Mouse (Mus musculus): ENCODE data around the gene Pcnx. TPM values are rescaled to one million over a fixed set of nuclear protein-coding genes. Genes with fewer than 3 reads are reported as not detected.

Gene Pcnx
- polyA plus RNA-seq, 1 experiment from 2014 or later: 16.7 TPM

DNA sequence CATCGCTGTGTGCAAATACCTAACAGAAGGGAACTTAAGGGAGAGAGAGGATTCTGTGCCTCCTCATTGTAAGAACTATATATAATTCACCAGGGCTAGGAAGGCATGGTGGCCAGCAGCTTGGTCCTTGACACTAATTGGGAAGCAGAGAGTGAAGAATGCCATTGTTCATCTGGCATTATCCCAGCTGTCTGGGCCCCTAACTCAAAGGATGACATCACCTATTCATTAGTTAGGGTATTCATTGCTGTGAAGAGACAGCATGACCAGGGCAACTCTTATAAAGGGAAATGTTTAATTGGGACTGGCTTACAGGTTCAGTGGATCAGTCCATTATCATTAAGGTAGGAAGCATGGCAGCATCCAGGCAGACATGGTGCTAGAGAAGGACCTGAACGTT, 31.5 kb upstream of the Pcnx start:
- Histone ChIP-seq H3K27me3 (replicated peaks; ENCODE audit: control insufficient read depth, insufficient read depth, low read length) (no peaks in the 10 kb centered on the region), H3K27ac (replicated peaks; ENCODE audit: low read depth, low read length) (no peak overlapping the region), H3K4me3 (ENCODE audit: low read depth, low read length) (no peak overlapping the region), H3K9me3 (ENCODE audit: control insufficient read depth, low read length) (no peaks in the 10 kb centered on the region), H3K4me1 (ENCODE audit: control insufficient read depth, insufficient read depth, low read length) (no peaks in the 10 kb centered on the region), H3K9ac (ENCODE audit: low read depth, low read length) (no peak overlapping the region), H3K4me2 (ENCODE audit: low read depth, low read length) (no peak overlapping the region), H3K36me3 (ENCODE audit: control insufficient read depth, insufficient read depth, low read length) (no peaks in the 10 kb centered on the region)
- WGBS: 91% methylated on average over 2 of the region's 2 CpGs
- no peak for ATAC-seq (ENCODE audit: low read depth)
- DNase-seq (ENCODE audit: low spot score): no peak

- no peaks in the 10 kb centered on the region for H3K36me3 ChIP-seq (ENCODE audit: control insufficient read depth, insufficient read depth, low read length)
- H3K9me3 ChIP-seq (ENCODE audit: control insufficient read depth, low read length): no peaks in the 10 kb centered on the region
- no peak overlapping the region for H3K4me2 ChIP-seq (ENCODE audit: low read depth, low read length)
- no peaks in the 10 kb centered on the region for H3K27me3 ChIP-seq (replicated peaks; ENCODE audit: control insufficient read depth, insufficient read depth, low read length)
- H3K4me1 ChIP-seq (ENCODE audit: control insufficient read depth, insufficient read depth, low read length): no peaks in the 10 kb centered on the region
- no peak overlapping the region for H3K4me3 ChIP-seq (ENCODE audit: low read depth, low read length)
- ATAC-seq (ENCODE audit: low read depth) (peak; percentile 89), DNase-seq (ENCODE audit: low spot score) (peak; percentile 87)
- no peak overlapping the region for H3K9ac ChIP-seq (ENCODE audit: low read depth, low read length)
- no peak overlapping the region; the same call in 1 of the 2 replicates for H3K27ac ChIP-seq (replicated peaks; ENCODE audit: low read depth, low read length)
- WGBS: 45% methylated on average over 5 of the region's 5 CpGs
These were observed 27.6 kb upstream of the Pcnx start for GRCm38 (mm10) chr12:81832039-81832738.

- no peak overlapping the region for H3K4me2 ChIP-seq (ENCODE audit: low read depth, low read length)
- 96% methylated on average over 2 of the region's 2 CpGs for WGBS
- H3K4me3 ChIP-seq (ENCODE audit: low read depth, low read length): no peak overlapping the region
- no peak overlapping the region for H3K9ac ChIP-seq (ENCODE audit: low read depth, low read length)
- ATAC-seq (ENCODE audit: low read depth) (no peak), DNase-seq (ENCODE audit: low spot score) (no peak)
- no peaks in the 10 kb centered on the region for H3K36me3 ChIP-seq (ENCODE audit: control insufficient read depth, insufficient read depth, low read length)
- no peak overlapping the region for H3K27ac ChIP-seq (replicated peaks; ENCODE audit: low read depth, low read length)
- H3K9me3 ChIP-seq (ENCODE audit: control insufficient read depth, low read length): no peaks in the 10 kb centered on the region
- H3K4me1 ChIP-seq (ENCODE audit: control insufficient read depth, insufficient read depth, low read length): no peaks in the 10 kb centered on the region
- H3K27me3 ChIP-seq (replicated peaks; ENCODE audit: control insufficient read depth, insufficient read depth, low read length): no peaks in the 10 kb centered on the region
These were observed 26.7 kb upstream of the Pcnx start for GRCm38 (mm10) chr12:81833094-81833493.

GRCm38 (mm10) chr12:81836162-81836561, 23.7 kb upstream of the Pcnx start:
- no peaks in the 10 kb centered on the region for H3K4me1 ChIP-seq (ENCODE audit: control insufficient read depth, insufficient read depth, low read length)
- H3K4me3 ChIP-seq (ENCODE audit: low read depth, low read length): no peak overlapping the region
- 73% methylated on average over 8 of the region's 8 CpGs for WGBS
- H3K27ac ChIP-seq (replicated peaks; ENCODE audit: low read depth, low read length): no peak overlapping the region
- ATAC-seq (ENCODE audit: low read depth) (no peak), DNase-seq (ENCODE audit: low spot score) (no peak)
- H3K4me2 ChIP-seq (ENCODE audit: low read depth, low read length): no peak overlapping the region
- H3K27me3 ChIP-seq (replicated peaks; ENCODE audit: control insufficient read depth, insufficient read depth, low read length): no peaks in the 10 kb centered on the region
- no peaks in the 10 kb centered on the region for H3K36me3 ChIP-seq (ENCODE audit: control insufficient read depth, insufficient read depth, low read length)
- no peak overlapping the region for H3K9ac ChIP-seq (ENCODE audit: low read depth, low read length)
- no peaks in the 10 kb centered on the region for H3K9me3 ChIP-seq (ENCODE audit: control insufficient read depth, low read length)

DNA sequence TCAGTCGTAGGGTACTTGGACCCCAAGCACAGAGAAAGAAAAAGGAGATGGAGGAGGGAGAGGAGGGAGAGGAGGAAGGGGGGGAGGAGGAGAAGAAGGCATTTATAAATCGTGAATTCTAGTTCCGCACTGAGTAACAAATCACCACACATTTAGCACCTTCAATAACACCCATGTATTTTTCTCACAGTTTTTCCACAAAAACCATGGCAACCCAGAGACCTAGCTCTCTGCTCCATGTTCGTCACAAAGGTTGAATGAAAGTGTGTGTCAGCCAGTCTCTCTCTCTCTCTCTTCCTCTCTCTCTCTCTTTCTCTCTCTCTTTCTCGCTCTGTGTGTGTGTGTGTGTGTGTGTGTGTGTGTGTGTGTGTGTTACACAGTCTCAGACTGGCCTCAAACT, 22.4 kb upstream of the Pcnx start:
- H3K4me1 ChIP-seq (ENCODE audit: control insufficient read depth, insufficient read depth, low read length): 0 out of 2 replicates have a peak, but pooled peaks cover under 1% of the 10 kb centered on the region
- H3K36me3 ChIP-seq (ENCODE audit: control insufficient read depth, insufficient read depth, low read length): no peaks in the 10 kb centered on the region
- WGBS: 69% methylated on average over 5 of the region's 5 CpGs
- ATAC-seq (ENCODE audit: low read depth): no peak
- no peak overlapping the region for H3K4me2 ChIP-seq (ENCODE audit: low read depth, low read length)
- H3K27ac ChIP-seq (replicated peaks; ENCODE audit: low read depth, low read length): no peak overlapping the region
- H3K9ac ChIP-seq (ENCODE audit: low read depth, low read length): no peak overlapping the region
- no peaks in the 10 kb centered on the region for H3K27me3 ChIP-seq (replicated peaks; ENCODE audit: control insufficient read depth, insufficient read depth, low read length)
- no peaks in the 10 kb centered on the region for H3K9me3 ChIP-seq (ENCODE audit: control insufficient read depth, low read length)
- no peak overlapping the region for H3K4me3 ChIP-seq (ENCODE audit: low read depth, low read length)
- DNase-seq (ENCODE audit: low spot score): no peak

- Histone ChIP-seq H3K36me3 (ENCODE audit: control insufficient read depth, insufficient read depth, low read length) (no peaks in the 10 kb centered on the region), H3K27me3 (replicated peaks; ENCODE audit: control insufficient read depth, insufficient read depth, low read length) (no peaks in the 10 kb centered on the region), H3K4me2 (ENCODE audit: low read depth, low read length) (no peak overlapping the region), H3K4me3 (ENCODE audit: low read depth, low read length) (no peak overlapping the region), H3K9me3 (ENCODE audit: control insufficient read depth, low read length) (no peaks in the 10 kb centered on the region), H3K9ac (ENCODE audit: low read depth, low read length) (no peak overlapping the region), H3K4me1 (ENCODE audit: control insufficient read depth, insufficient read depth, low read length) (peaks cover 12% of the 10 kb centered on the region; the same call in 1 of the 2 replicates), H3K27ac (replicated peaks; ENCODE audit: low read depth, low read length) (no peak overlapping the region)
- ATAC-seq (ENCODE audit: low read depth) (no peak), DNase-seq (ENCODE audit: low spot score) (no peak)
- WGBS: 76% methylated on average over 5 of the region's 5 CpGs
These were observed 20.2 kb upstream of the Pcnx start for GRCm38 (mm10) chr12:81839663-81840062.

DNA sequence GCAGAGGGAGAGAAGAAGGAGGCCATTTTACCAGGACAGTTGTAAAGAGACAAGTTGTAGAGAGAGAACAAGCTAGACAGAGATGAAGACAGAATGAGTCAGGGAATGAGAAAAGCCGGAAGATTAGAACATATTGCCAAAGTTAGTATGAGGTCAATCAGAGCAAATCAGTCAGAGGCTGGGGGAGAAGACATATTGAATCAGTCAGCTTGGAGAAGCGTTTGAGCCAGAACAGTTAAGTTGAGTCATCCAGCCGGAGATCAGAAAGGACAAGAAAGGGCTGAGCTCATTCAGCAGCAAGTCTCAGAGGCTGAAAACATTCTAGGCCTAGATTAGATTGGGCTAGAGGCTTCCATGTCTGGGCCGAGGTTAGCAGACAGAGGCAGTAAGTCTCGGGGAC, 18.8 kb upstream of the Pcnx start:
- H3K27me3 ChIP-seq (replicated peaks; ENCODE audit: control insufficient read depth, insufficient read depth, low read length): no peaks in the 10 kb centered on the region

DNA sequence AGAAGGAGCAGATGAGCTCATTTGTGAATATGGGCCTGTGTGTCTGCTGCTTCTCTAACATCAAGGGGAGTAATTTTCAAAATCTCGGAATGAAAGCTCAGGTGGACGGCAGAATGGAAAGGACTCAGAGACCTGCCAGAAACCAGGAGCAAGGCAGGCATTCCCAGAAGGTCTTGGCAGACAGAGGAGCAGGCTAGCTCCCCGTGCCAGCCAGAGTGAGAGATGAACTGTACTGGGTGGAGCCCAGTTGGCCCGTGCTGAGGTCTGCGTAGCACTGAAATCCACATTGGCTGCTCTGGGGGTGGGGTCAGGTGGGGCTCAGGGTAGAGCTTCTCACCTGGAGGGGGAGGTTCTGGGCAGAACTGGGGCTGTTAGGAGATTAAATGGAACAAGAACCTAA, 16.3 kb upstream of the Pcnx start:
- ATAC-seq (ENCODE audit: low read depth): no peak
- Histone ChIP-seq H3K4me3 (ENCODE audit: low read depth, low read length) (no peak overlapping the region), H3K36me3 (ENCODE audit: control insufficient read depth, insufficient read depth, low read length) (no peaks in the 10 kb centered on the region), H3K4me1 (ENCODE audit: control insufficient read depth, insufficient read depth, low read length) (peaks cover 23% of the 10 kb centered on the region; the same call in 1 of the 2 replicates), H3K4me2 (ENCODE audit: low read depth, low read length) (no peak overlapping the region), H3K27ac (replicated peaks; ENCODE audit: low read depth, low read length) (no peak overlapping the region; the same call in 1 of the 2 replicates), H3K9me3 (ENCODE audit: control insufficient read depth, low read length) (no peaks in the 10 kb centered on the region), H3K9ac (ENCODE audit: low read depth, low read length) (no peak overlapping the region), H3K27me3 (replicated peaks; ENCODE audit: control insufficient read depth, insufficient read depth, low read length) (no peaks in the 10 kb centered on the region)
- no peak for DNase-seq (ENCODE audit: low spot score)
- 70% methylated on average over 5 of the region's 5 CpGs for WGBS

More for the DNA sequence above, 18.8 kb upstream of the Pcnx start:
- H3K4me1 ChIP-seq (ENCODE audit: control insufficient read depth, insufficient read depth, low read length): peaks cover 23% of the 10 kb centered on the region; the same call in 1 of the 2 replicates
- H3K4me3 ChIP-seq (ENCODE audit: low read depth, low read length): no peak overlapping the region
- DNase-seq (ENCODE audit: low spot score) (no peak), ATAC-seq (ENCODE audit: low read depth) (no peak)
- H3K27ac ChIP-seq (replicated peaks; ENCODE audit: low read depth, low read length): no peak overlapping the region
- no peaks in the 10 kb centered on the region for H3K36me3 ChIP-seq (ENCODE audit: control insufficient read depth, insufficient read depth, low read length)
- 74% methylated on average over 5 of the region's 5 CpGs for WGBS
- no peak overlapping the region for H3K9ac ChIP-seq (ENCODE audit: low read depth, low read length)
- H3K4me2 ChIP-seq (ENCODE audit: low read depth, low read length): no peak overlapping the region
- H3K9me3 ChIP-seq (ENCODE audit: control insufficient read depth, low read length): no peaks in the 10 kb centered on the region

DNA sequence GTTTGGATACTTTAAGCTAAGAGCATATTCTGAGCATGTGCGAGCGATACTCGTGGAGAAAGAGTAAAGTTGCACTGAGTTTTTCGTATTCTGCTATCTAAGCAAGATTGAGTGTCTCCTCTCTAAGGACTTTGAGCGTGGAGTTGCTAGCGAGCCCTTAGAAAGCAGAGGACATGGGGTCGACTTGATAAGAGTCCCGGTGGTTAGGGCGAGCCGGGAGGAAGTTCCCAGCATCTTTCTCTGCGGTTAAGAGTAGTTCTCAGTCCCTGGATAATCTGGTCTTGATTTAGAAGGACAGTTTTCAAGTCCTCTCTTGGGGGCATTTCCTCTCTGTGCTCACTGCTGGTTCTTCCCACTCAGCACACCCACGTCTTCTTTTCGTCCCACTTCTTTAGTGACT, 15.3 kb upstream of the Pcnx start:
- ATAC-seq (ENCODE audit: low read depth) (no peak), DNase-seq (ENCODE audit: low spot score) (no peak)
- Histone ChIP-seq H3K36me3 (ENCODE audit: control insufficient read depth, insufficient read depth, low read length) (no peaks in the 10 kb centered on the region), H3K27me3 (replicated peaks; ENCODE audit: control insufficient read depth, insufficient read depth, low read length) (no peaks in the 10 kb centered on the region), H3K9me3 (ENCODE audit: control insufficient read depth, low read length) (no peaks in the 10 kb centered on the region), H3K4me2 (ENCODE audit: low read depth, low read length) (peak overlapping the region; percentile 53), H3K27ac (replicated peaks; ENCODE audit: low read depth, low read length) (peak overlapping the region; percentile 9; the same call in 1 of the 2 replicates), H3K4me1 (ENCODE audit: control insufficient read depth, insufficient read depth, low read length) (peaks cover 26% of the 10 kb centered on the region), H3K4me3 (ENCODE audit: low read depth, low read length) (peak overlapping the region; percentile 5), H3K9ac (ENCODE audit: low read depth, low read length) (no peak overlapping the region)
- WGBS: 35% methylated on average over 13 of the region's 13 CpGs
